In the genomic region with DNA sequence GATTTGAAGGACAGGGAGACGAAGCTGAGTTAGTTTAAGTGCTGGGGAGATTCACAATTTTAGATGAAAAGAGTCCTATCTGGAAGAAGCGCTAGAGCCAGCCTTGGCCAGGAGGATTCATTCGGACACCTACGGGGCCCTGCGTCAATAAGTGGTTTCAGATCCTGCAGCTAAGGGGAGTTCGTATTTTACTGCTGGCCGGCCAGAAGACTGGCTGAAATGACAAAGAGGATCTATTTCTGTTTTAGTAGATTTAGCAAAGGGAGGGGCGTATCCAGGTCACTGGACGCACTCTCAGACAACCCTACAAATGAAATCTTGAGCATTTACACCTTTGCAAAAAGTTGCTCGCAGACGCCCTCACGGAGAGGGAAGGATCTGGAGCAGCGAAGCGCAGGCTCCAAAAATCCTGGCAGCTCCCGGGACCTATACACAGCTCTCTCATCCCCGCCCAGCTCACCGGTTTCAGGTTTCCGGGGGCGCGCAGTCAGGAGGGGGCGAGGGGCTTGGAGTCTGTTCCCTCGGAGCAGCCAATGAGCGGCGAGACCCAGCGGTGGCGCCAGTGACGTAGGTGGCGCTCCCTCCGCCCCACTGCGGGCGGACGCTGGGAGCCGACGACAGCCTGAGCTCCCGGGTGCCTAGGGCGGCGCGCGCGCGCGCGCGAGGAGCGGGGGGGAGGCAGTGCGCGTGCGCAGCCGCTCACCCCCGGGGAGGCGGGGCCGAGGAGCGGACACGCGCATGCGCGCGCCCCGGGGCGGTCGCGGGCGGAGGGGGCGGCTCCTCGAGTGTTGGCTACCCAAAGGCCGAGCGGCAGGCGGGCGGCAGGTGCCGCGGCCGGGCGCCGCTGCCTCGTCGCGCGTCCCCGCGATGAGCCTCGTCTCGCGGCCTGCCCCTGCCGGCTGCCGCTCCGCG, we compare ENCODE assay signal across 8 mouse cellular contexts. TPM values are rescaled to one million over a fixed set of nuclear protein-coding genes. Genes with fewer than 3 reads are reported as not detected.
DNase-seq lines count a peak whose midpoint lies in the region; ATAC-seq lines count a peak whose summit lies in the region.

A gene (plus strand): TSS at position 809 of the 912 bp plus-strand sequence.

- no peaks in the 10 kb centered on the region for H3K36me3 ChIP-seq in hindbrain, embryonic 11.5 days (ENCODE audit: control insufficient read depth, insufficient read depth, low read length)

- H3K27me3 ChIP-seq in hindbrain, embryonic 11.5 days (ENCODE audit: control insufficient read depth, insufficient read depth, low read length), result no peaks in the 10 kb centered on the region

- under 1% methylated on average over 55 of the region's 87 CpGs for WGBS in hindbrain, embryonic 11.5 days

- ATAC-seq in hindbrain, embryonic 11.5 days (ENCODE audit: low FRiP score), result peak; percentile 98

- DNase-seq in Muller cell, postnatal 12 days (ENCODE audit: inconsistent ontology term), result peak; percentile 100
- DNase-seq in cerebellum, adult 9-11 months, result peak; percentile 99
- DNase-seq in frontal cortex, adult 2 months (ENCODE audit: extremely low spot score in 1 of 2, low spot score in 1 of 2), result peak; percentile 97
- DNase-seq in hindbrain, embryonic 11.5 days (ENCODE audit: low spot score), result peak; percentile 99
- peak; percentile 93 to 96 for DNase-seq in layer of hippocampus, postnatal 10 days (ENCODE audit: low spot score in 2 of 2)
- DNase-seq in lung, postnatal 10 days, result peak; percentile 98
- DNase-seq in ovary, postnatal 36 days (ENCODE audit: low spot score), result peak; percentile 97
- DNase-seq in thymus, postnatal 25 days, result peak; percentile 98

- H3K9ac ChIP-seq in hindbrain, embryonic 11.5 days (ENCODE audit: low read depth, low read length), result peak within 1 kb of the TSS; percentile 92

- no peaks in the 10 kb centered on the region for H3K4me1 ChIP-seq in hindbrain, embryonic 11.5 days (replicated peaks; ENCODE audit: control insufficient read depth, insufficient read depth, low read length)

- H3K4me2 ChIP-seq in hindbrain, embryonic 11.5 days (replicated peaks; ENCODE audit: low read depth, low read length), result peak within 1 kb of the TSS; percentile 74

- no peaks in the 10 kb centered on the region for H3K9me3 ChIP-seq in hindbrain, embryonic 11.5 days (ENCODE audit: control insufficient read depth, low read length)

- H3K4me3 ChIP-seq in hindbrain, embryonic 11.5 days (ENCODE audit: low read depth, low read length), result peak within 1 kb of the TSS; percentile 96

- H3K27ac ChIP-seq in hindbrain, embryonic 11.5 days (ENCODE audit: low read depth, low read length), result peak within 1 kb of the TSS; percentile 93

RNA-seq across cellular contexts. Expression of the gene that starts here (rescaled TPM):
- polyA plus RNA-seq in frontal cortex, adult 2 months (2012; rRNA removed), result 23.7 and 23.8 TPM in 2 replicates
- 22.3 and 25.0 TPM in 2 replicates for polyA plus RNA-seq in hindbrain, embryonic 11.5 days (2014; fragmentation: Nextera tagmentation; extraction: Ambion mirVana)
- 10 to 100 TPM; 88.5 to 95.5 TPM for total RNA-seq in layer of hippocampus, postnatal 10 days (2021)

Comparison
In these comparisons a context has a peak if more than half of its experiments do, and no peak if none do; other contexts are left out.
1. Peak in every context shown above with its lines: DNase-seq, ATAC-seq, H3K4me3 ChIP-seq and H3K27ac ChIP-seq.